Mouse (Mus musculus) activated CD4-positive, CD25-positive, alpha-beta regulatory T cell, adult 9 weeks (primary cell): ENCODE measurements around the gene Gm49318. TPM values are rescaled to one million over a fixed set of nuclear protein-coding genes. Genes with fewer than 3 reads are reported as not detected.

ENCODE experiments used
- polyA plus RNA-seq: library from polyadenylated mRNA; unstranded; fragments of 100-300 nt; shearing (Covaris generic); gene quantifications from one replicate; pipeline ENCODE4 v1.2.1, GENCODE M21; 2017

Gm49318 gene
- not detected for polyA plus RNA-seq

DNA sequence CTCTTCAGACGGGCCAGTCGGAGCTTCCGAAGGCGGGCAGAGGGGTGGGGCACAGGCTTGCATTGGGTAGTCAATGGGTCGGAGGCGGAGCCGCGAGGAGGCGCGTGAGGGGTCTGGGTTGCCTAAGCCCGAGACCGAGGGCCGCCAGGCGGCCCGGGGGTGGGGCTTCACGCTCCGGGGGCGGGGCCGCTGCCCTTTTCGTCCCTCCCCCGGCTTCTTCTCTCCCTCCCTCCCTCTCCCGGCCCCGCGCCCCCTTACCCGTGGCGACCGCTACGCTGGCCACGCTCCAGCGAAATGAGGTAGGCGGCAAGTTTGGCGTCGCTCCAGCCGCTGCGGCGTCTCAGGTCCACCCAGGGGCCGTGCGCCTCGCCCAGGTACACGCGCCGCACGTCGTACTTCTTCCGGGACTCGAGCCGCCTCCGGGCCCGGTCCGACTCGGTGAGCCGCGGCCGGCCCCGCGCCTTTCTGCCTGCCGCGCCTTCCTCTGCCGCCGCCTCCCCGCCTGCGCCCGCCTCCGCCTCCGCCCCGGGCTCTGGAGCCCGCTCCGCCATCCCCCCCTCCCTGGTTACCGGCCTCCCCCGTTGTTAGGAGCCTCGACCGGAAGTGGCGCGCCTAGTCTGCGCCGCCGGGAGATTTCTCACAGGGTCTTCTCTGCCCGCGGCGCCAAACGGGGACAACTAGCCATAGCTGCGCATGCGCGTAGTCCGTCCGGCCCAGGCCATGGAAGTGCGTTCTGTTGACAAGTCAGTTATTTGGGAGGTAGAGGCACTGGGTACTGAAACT lies at the start of gene Gm49318, which contains the start of gene Zfp653:
Gm49318 (minus strand) TSS at position 469 of the 783 bp plus-strand sequence.
Zfp653 (minus strand) TSS at position 586 of the 783 bp plus-strand sequence.

DNA sequence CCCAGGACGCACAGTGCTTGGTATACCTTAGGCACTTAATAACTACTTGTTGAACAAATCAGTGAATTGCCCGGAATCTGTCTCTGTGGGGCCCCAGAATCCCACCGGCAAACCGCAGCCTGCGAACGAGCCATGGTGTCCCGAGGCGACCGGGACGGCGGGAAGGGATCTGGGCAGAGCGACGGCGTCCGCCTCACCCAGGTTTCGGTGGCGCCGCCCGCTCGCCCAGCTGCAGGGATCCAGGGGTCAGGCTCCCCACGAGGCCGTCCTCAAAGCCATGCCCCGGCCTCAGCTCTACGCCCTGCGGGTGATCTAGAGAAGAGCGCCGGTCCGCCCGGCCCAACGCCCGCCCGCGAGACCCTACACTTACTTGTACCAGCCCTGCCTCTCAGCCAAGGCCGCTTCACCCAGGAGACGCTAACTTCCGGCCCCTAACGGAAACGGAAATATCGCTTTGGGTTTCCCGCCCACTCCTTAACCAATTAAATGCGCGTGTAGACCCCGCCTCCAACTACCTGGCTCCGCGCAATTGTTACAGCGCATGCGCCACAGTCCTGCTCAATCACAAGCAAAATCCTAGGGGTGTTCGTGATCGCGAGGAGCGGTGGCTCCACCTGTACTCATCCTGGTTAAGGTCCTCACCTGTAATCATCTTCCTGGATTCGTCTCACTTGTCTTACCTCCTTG lies 45.8 kb upstream of the Gm49318 start, which contains the start of gene Elof1:
Elof1 (minus strand) TSS at position 433 of the 687 bp plus-strand sequence.

DNA sequence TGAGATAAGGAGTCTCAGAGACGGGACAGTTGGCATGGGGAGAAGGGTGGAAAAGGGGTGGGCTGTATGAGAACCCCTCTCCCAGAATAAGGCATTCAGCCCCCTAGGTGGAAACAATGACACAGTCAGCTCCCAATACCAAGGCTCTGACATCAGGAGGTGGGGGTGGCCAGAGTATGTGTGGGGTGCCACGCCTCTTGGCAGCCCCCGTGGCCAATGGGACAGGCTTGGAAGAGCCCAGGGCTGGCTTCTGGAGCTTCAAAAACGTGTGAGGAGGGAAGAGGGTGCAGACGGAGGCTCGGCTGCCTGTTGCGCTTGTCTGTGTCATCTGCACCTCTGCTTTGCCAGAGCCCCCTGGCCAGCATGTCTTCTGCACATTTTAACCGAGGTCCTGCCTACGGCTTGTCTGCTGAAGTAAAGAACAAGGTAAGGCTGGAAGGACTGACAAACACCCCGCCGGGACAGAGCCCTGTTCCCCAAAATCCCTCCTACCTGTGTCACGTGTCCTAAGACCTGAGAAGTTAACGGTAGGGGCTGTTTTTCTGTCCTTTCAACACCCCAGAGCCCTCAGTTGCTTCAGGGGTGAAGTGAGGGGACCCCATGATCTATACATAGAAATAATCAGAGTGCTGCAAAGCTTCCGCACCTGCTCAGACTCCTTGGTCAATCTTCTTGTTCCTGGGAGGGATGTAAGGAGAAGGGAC lies 28.1 kb upstream of the Gm49318 start, which contains the start of gene Cnn1:
Cnn1 (plus strand) TSS at position 224 of the 704 bp plus-strand sequence.

DNA sequence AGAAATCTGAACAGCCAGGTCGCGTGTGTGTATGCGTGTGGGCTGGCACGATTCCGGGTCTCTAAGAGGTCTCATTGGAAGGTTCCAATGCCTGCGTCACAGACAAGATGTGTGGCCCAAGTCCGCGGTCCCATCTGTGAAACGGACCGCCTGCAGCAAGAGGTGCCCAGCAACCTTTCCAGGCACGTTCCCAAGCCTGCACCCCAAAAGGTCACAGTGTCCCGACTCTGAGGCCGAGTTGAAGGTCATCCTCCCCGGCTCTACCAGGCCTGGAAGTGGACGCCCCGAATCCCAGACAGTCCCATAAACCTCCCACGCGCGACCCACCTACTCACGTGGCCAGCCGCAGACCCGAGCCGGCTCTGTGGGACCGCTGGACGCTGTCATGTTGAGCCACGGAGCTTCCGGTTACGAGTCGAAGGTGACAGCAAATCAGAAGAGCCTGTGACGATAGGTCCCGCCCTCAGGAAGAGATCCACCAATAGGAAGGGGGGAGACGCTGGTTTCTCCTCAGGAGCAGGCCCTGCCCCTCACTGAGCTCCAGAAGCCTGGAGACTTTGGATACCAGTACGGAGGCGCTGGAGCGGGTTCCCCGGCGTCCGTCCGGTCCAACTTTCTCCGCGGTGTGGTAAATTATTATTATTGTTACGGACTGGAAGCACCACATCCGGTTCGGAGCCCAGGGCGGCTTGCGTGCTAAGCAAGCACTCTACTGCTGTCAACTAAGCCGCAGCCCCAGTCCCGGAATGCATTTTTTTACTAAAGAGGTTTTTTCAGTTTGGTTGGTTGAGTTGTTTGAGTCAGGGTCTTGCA lies 14.2 kb upstream of the Gm49318 start, which contains the start of gene Ecsit:
Ecsit (minus strand) TSS at position 417 of the 813 bp plus-strand sequence.

DNA sequence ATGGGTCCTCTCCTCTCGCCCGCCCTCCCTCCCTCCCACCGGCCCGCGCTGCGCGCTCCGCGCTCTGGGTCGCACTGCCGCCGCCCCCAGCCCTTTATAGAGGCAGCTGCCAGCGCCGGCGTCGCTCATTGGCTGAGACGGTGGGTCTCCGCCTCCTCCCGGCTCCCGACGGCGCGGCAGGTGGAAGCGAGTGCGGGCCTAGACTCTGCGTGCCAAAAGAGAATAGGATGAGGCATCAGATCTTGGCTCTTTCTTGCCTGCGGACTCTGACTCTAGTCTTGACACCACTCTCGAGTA lies 19.2 kb downstream of the Gm49318 start, which contains the start of gene Elavl3:
Elavl3 (minus strand) TSS at position 66 of the 297 bp plus-strand sequence.

DNA sequence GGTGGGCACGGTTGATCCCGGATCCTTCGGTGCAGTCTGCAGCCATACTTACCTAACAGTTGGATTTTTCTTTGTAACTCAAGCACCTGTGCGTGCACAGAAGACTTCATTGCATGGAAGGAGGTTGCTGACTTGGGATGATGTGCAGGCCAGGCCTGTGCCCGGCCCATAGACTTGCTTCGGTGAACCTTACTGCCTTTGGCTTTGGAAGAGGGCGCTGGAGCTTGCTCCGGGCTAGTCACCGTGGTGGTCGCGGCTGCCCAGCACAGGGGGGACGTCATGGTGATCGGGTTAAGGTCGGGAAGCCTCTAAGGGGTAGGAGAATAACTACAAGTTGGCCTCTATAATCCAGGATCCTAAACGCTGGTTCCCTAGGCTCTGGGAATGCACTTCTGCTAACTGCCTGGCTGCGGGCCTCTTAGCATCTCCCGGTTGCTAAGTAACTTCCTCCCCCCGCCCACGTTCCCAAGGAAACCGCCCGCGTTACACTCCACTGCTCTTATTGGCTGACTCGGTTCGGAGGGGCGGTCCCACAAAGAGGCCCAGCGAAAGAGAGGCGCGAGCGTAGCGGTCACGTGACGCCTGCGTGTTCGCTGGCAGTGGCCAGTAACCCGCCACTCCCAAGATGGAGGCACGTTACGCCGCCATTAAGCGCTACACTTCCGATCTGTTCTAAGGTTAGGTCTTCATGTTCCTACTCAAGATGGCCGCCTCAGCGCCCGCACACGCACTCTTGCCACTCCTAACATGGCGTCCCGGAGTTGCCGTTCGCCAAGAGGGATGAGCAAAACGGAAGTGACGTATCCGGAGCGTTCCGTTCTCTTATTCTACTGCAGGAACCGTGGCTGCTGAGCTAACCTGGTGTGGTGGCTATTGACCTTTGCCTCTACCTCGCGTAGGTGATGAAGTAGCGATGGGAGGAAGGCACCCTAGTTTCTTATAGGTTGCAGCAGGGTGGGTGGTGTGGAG lies 68.6 kb downstream of the Gm49318 start, which contains the start of the genes Ccdc151 and Prkcsh:
Ccdc151 (minus strand) TSS at position 441 of the 969 bp plus-strand sequence.
Prkcsh (plus strand) TSS at position 613 of the 969 bp plus-strand sequence.

DNA sequence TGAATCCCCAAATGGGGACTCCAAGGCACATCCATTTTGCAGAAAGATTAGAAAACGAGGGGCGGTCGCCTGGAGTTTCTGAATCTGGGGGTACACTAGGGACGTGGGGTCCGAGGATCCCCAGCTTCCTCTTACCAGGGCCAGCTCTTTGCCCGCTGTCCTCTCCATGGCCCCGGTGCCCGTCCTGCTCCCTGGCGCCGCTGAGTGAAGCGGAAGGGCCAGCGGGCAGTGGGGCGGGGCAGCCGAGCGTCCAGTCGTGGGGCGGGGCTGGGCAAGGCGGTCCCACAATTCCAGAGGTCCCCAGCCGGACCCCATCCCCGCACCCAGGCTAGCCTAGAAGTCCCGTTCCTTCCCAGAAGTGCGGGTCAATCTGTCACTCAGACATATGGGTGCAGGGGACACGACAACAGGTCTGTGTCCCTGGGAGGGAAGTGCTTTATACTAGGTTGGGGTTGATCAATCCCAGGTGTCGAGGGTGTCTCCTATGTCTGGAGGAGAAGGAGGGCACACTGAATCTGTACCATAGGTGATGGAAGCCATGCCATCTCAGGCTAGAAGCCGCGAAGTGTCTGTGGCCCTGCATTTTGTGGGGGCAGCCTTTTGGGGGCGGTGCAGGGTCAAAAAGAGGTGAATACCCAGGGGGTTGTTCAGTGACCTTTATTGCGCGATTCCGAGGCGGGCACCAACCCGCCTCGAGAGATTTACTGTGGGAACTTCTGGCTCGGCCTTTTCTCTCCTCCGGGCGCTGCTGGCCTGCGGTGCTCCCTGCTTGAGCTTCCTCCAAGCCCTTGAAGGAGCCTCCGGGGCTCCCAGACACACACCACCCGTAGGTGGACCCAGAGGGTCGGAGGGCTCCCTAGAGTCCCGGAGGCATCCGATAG lies 81.6 kb downstream of the Gm49318 start, which contains the start of gene Rgl3:
Rgl3 (minus strand) TSS at position 217 of the 881 bp plus-strand sequence.

Other genes starting within 250 kb of the Gm49318 start
- gene Angptl8, start 235.7 kb downstream of the Gm49318 start, polyA plus RNA-seq = not detected
- 4.0 TPM for gene Dock6, start 218.6 kb downstream of the Gm49318 start, polyA plus RNA-seq
- gene Rab3d, start 153.1 kb downstream of the Gm49318 start, polyA plus RNA-seq = 11.8 TPM
- 0.42 TPM for gene Ccdc159, start 143.8 kb downstream of the Gm49318 start, polyA plus RNA-seq
- 5.5 TPM for gene Tmem205, start 143.7 kb downstream of the Gm49318 start, polyA plus RNA-seq
- 1.8 TPM for gene Plppr2, start 134.2 kb downstream of the Gm49318 start, polyA plus RNA-seq
- 9.2 TPM for gene Swsap1, start 115.5 kb downstream of the Gm49318 start, polyA plus RNA-seq
- 1.1 TPM for gene Epor, start 107.8 kb downstream of the Gm49318 start, polyA plus RNA-seq
- not detected for gene Rgl3, start 81.8 kb downstream of the Gm49318 start, polyA plus RNA-seq
- not detected for gene Ccdc151, start 68.6 kb downstream of the Gm49318 start, polyA plus RNA-seq
- 102 TPM for gene Prkcsh, start 68.5 kb downstream of the Gm49318 start, polyA plus RNA-seq
- not detected for gene Elavl3, start 19.2 kb downstream of the Gm49318 start, polyA plus RNA-seq
- gene Zfp653, start 117 bp upstream of the Gm49318 start, polyA plus RNA-seq = 6.0 TPM
- 44.4 TPM for gene Ecsit, start 14.2 kb upstream of the Gm49318 start, polyA plus RNA-seq
- not detected for gene Cnn1, start 28.0 kb upstream of the Gm49318 start, polyA plus RNA-seq
- gene Elof1, start 45.9 kb upstream of the Gm49318 start, polyA plus RNA-seq = 90.5 TPM
- 236 TPM for gene Acp5, start 64.5 kb upstream of the Gm49318 start, polyA plus RNA-seq
- 39.5 TPM for gene Pigyl, start 85.6 kb upstream of the Gm49318 start, polyA plus RNA-seq
- not detected for gene Zfp872, start 116.8 kb upstream of the Gm49318 start, polyA plus RNA-seq
- 57.0 TPM for gene Zfp809, start 154.5 kb upstream of the Gm49318 start, polyA plus RNA-seq
- 6.3 TPM for gene Zfp599, start 188.6 kb upstream of the Gm49318 start, polyA plus RNA-seq
- 15.5 TPM for gene Zfp810, start 236.4 kb upstream of the Gm49318 start, polyA plus RNA-seq